Mouse (Mus musculus) CH12.LX (cell line): ENCODE measurements at regions not wholly inside any gene's neighbourhood (a gene's known extent, or its start where the extent isn't known, plus 50 kb on each side); places are given as distances from the start of the nearest gene placed in this dataset.

Experiments
- DNase-seq: peaks from one replicate; pipeline ENCODE4 v3.0.0-alpha.2; 2013; ENCODE audit errors: extremely low read depth
- H3K27ac ChIP-seq: 2 replicates; pipeline ENCODE4 v1.5.1; 2012; ENCODE audit warnings: low read depth, mild to moderate bottlenecking, control low read depth, moderate library complexity; ENCODE audit not compliant: insufficient read depth
- H3K27me3 ChIP-seq: replicated peaks from 2 replicates; pipeline ENCODE3; 2012; ENCODE audit warnings: inconsistent platforms
- H3K36me3 ChIP-seq, 2 experiments: replicated peaks in 1 of 2; 2 replicates each; pipeline versions ENCODE3 to v1.6.1; 2012; ENCODE audit warnings: inconsistent platforms in 1 of 2, low read length in 1 of 2, mild to moderate bottlenecking in 1 of 2, mixed read lengths in 1 of 2, moderate library complexity in 1 of 2; ENCODE audit not compliant: control insufficient read depth in 1 of 2, insufficient read depth in 1 of 2
- H3K4me1 ChIP-seq, 2 experiments: 2 replicates each; pipeline ENCODE4 v1.6.1; 2012; ENCODE audit warnings: inconsistent platforms in 1 of 2, moderate library complexity in 1 of 2; ENCODE audit not compliant: insufficient read depth in 2 of 2, control insufficient read depth in 1 of 2
- H3K4me2 ChIP-seq: 2 replicates; pipeline ENCODE4 v1.6.1; 2012; ENCODE audit warnings: low read depth, mild to moderate bottlenecking, control low read depth; ENCODE audit not compliant: poor library complexity, insufficient read depth, severe bottlenecking
- H3K4me3 ChIP-seq, 3 experiments: fragments of 150-350 bp in 1 of 3; sonication (generic) in 1 of 3; replicated peaks in 1 of 3; 2 replicates each; pipeline versions ENCODE3 to v1.5.1; 2011 to 2012; ENCODE audit warnings: low read depth in 2 of 3, low read length in 2 of 3, mild to moderate bottlenecking in 2 of 3, moderate library complexity in 2 of 3, control low read depth in 1 of 3, improper control_type of control experiment in 1 of 3, inconsistent platforms in 1 of 3, mixed read lengths in 1 of 3; ENCODE audit not compliant: poor library complexity in 1 of 3
- H3K79me2 ChIP-seq: replicated peaks from 2 replicates; pipeline ENCODE4 v1.6.1; 2012; ENCODE audit warnings: mild to moderate bottlenecking, moderate library complexity; ENCODE audit not compliant: control insufficient read depth, poor library complexity, insufficient read depth, severe bottlenecking; ENCODE audit errors: extremely low read depth
- H3K9ac ChIP-seq: 2 replicates; pipeline ENCODE4 v1.6.1; 2012; ENCODE audit warnings: low read depth, mild to moderate bottlenecking, control low read depth, moderate library complexity; ENCODE audit not compliant: insufficient read depth
- H3K9me3 ChIP-seq: replicated peaks from 2 replicates; pipeline ENCODE3; 2012; ENCODE audit warnings: low read length, inconsistent platforms, mixed read lengths
- CHD1 ChIP-seq: IDR thresholded peaks from 2 replicates; pipeline ENCODE4 v1.6.1; 2012; ENCODE audit warnings: low read depth, low read length, improper control_type of control experiment, inconsistent platforms
- ELF1 ChIP-seq: IDR thresholded peaks from 2 replicates; pipeline ENCODE4 v1.6.1; 2014; ENCODE audit warnings: low read depth, mild to moderate bottlenecking, inconsistent platforms, low read length, improper control_type of control experiment
- ETS1 ChIP-seq: conservative IDR thresholded peaks from 2 replicates; pipeline ENCODE4 v1.6.1; 2012; ENCODE audit warnings: low read depth, mild to moderate bottlenecking, inconsistent platforms, low read length, improper control_type of control experiment, moderate library complexity
- IRF4 ChIP-seq: IDR thresholded peaks from 2 replicates; pipeline ENCODE4 v1.6.1; 2014; ENCODE audit warnings: low read depth, mild to moderate bottlenecking, inconsistent platforms, low read length, improper control_type of control experiment
- JUN ChIP-seq: IDR thresholded peaks from 2 replicates; pipeline ENCODE4 v1.6.1; 2011; ENCODE audit warnings: low read depth, mild to moderate bottlenecking, low read length, improper control_type of control experiment, moderate library complexity; ENCODE audit not compliant: insufficient read depth
- MAFK ChIP-seq: IDR thresholded peaks from 2 replicates; pipeline ENCODE4 v1.6.1; 2011; ENCODE audit warnings: low read length, improper control_type of control experiment; ENCODE audit not compliant: insufficient replicate concordance
- NRF1 ChIP-seq: IDR thresholded peaks from 2 replicates; pipeline ENCODE4 v1.6.1; 2014; ENCODE audit warnings: low read depth, mild to moderate bottlenecking, inconsistent platforms, low read length, improper control_type of control experiment, moderate library complexity
- PAX5 ChIP-seq: IDR thresholded peaks from 2 replicates; pipeline ENCODE4 v1.6.1; 2012; ENCODE audit warnings: low read length, inconsistent platforms, mixed read lengths
- POLR2AphosphoS2 ChIP-seq: IDR thresholded peaks from 2 replicates; pipeline ENCODE4 v1.6.1; 2011; ENCODE audit warnings: low read depth, low read length, improper control_type of control experiment
- RCOR1 ChIP-seq: conservative IDR thresholded peaks from 2 replicates; pipeline ENCODE4 v1.6.1; 2012; ENCODE audit warnings: low read depth, mild to moderate bottlenecking, inconsistent platforms, low read length, improper control_type of control experiment
- TCF12 ChIP-seq: IDR thresholded peaks from 2 replicates; pipeline ENCODE4 v1.6.1; 2014; ENCODE audit warnings: low read depth, mild to moderate bottlenecking, inconsistent platforms, low read length, improper control_type of control experiment
- USF1 ChIP-seq: IDR thresholded peaks from 2 replicates; pipeline ENCODE4 v1.6.1; 2014; ENCODE audit warnings: low read depth, mild to moderate bottlenecking, inconsistent platforms, low read length, improper control_type of control experiment
- ZKSCAN1 ChIP-seq: IDR thresholded peaks from 2 replicates; pipeline ENCODE4 v1.6.1; 2012; ENCODE audit warnings: low read depth, inconsistent platforms, low read length, improper control_type of control experiment, borderline replicate concordance
- ZMIZ1 ChIP-seq: IDR thresholded peaks from 2 replicates; pipeline ENCODE4 v1.6.1; 2012; ENCODE audit warnings: low read depth, mild to moderate bottlenecking, inconsistent platforms, low read length, improper control_type of control experiment
- ZNF384 ChIP-seq: IDR thresholded peaks from 2 replicates; pipeline ENCODE4 v1.6.1; 2012; ENCODE audit warnings: low read depth, low read length, improper control_type of control experiment, inconsistent platforms
- dilution Hi-C: fragments of 300-500 bp; cut with MboI; formaldehyde crosslinking; loops from 2 replicates; pipeline ENCODE4 v1.14.3; 2020; ENCODE audit warnings: low sequenced_read_pairs; ENCODE audit not compliant: extremely low pct_unique_long_range_greater_than_20kb, extremely low pct_ligation_motif_present
- in situ Hi-C: fragments of 300-500 bp; cut with MboI; formaldehyde crosslinking; loops from 3 replicates; pipeline ENCODE4 v1.14.3; 2019; ENCODE audit warnings: low sequenced_read_pairs, low pct_ligation_motif_present, low pct_unique_long_range_greater_than_20kb, mixed read lengths

- Histone ChIP-seq H3K4me3 (no peak overlapping the region), H3K9ac (no peak overlapping the region), H3K4me1 (peaks cover 3 to 17% of the 10 kb centered on the region in 2 experiments; a peak in 3 of 4 replicates), H3K36me3 (no peaks in the 10 kb centered on the region), H3K79me2 (no peaks in the 10 kb centered on the region), H3K4me2 (no peak overlapping the region), H3K27me3 (no peaks in the 10 kb centered on the region), H3K9me3 (no peaks in the 10 kb centered on the region), H3K27ac (no peak overlapping the region)
- dilution Hi-C loops: no loop called here
- no peak for TF ChIP-seq PAX5
- TF ChIP-seq RCOR1: no peak
- no peak for TF ChIP-seq ZMIZ1
- TF ChIP-seq POLR2AphosphoS2: no peak
- in situ Hi-C loops: no loop called here
- DNase-seq: no peak
Measured at GRCm38 (mm10) chr17:74950316-74950715, 55.1 kb upstream of the Ltbp1 start.

- Histone ChIP-seq H3K79me2 (no peaks in the 10 kb centered on the region), H3K9ac (no peak overlapping the region), H3K27me3 (no peaks in the 10 kb centered on the region), H3K9me3 (no peaks in the 10 kb centered on the region), H3K36me3 (no peaks in the 10 kb centered on the region), H3K27ac (no peak overlapping the region), H3K4me3 (no peak overlapping the region), H3K4me1 (peaks cover 3 to 17% of the 10 kb centered on the region in 2 experiments; a peak in 3 of 4 replicates), H3K4me2 (no peak overlapping the region)
- DNase-seq: no peak
- dilution Hi-C loops (no loop called here), in situ Hi-C loops (no loop called here)
- TF ChIP-seq PAX5 (no peak), IRF4 (no peak), MAFK (no peak), ELF1 (no peak), TCF12 (no peak), NRF1 (no peak), ETS1 (no peak), ZMIZ1 (no peak), USF1 (no peak), RCOR1 (no peak), CHD1 (no peak), ZKSCAN1 (no peak), JUN (no peak), ZNF384 (no peak)
Measured at GRCm38 (mm10) chr17:74954988-74955387, 50.4 kb upstream of the Ltbp1 start.
